ENCODE assay signal across 11 mouse cellular contexts in genomic region chr5:150173869-150174268, GRCm38 (mm10).
"Had no signal": no experiment of that assay in that cellular context is flagged by ENCODE, and none has a peak within 500 bp of the region (broad histone marks: within the 10 kb centered on the region; RNA-seq: fewer than 3 reads in every experiment).

No protein-coding gene starts in this region.

- H3K27ac ChIP-seq: intestine, embryonic 15.5 days; left cerebral cortex, adult 2 months; limb, embryonic 10.5 days; liver, embryonic 15.5 days; midbrain, embryonic 12.5 days had no signal

- H3K27me3 ChIP-seq: intestine, embryonic 15.5 days; liver, embryonic 15.5 days; megakaryocyte, embryonic 14.5 days; midbrain, embryonic 12.5 days had no signal

- DNase-seq: kidney, adult 2 months; kidney, postnatal 25 days; lung, postnatal 36 days; right cerebral cortex, postnatal 25 days; thymus, postnatal 36 days had no signal

- H3K36me3 ChIP-seq: intestine, embryonic 15.5 days; limb, embryonic 10.5 days; liver, embryonic 15.5 days; midbrain, embryonic 12.5 days had no signal

- H3K9me3 ChIP-seq: intestine, embryonic 15.5 days; limb, embryonic 10.5 days had no signal

- H3K4me1 ChIP-seq: intestine, embryonic 15.5 days; midbrain, embryonic 12.5 days had no signal

- H3K4me3 ChIP-seq: intestine, embryonic 15.5 days; left cerebral cortex, adult 2 months; limb, embryonic 10.5 days; liver, embryonic 15.5 days; megakaryocyte, embryonic 14.5 days; midbrain, embryonic 12.5 days had no signal

- ATAC-seq: intestine, embryonic 15.5 days had no signal

- H3K9ac ChIP-seq: intestine, embryonic 15.5 days; liver, embryonic 15.5 days; midbrain, embryonic 12.5 days had no signal

- H3K4me2 ChIP-seq: intestine, embryonic 15.5 days; liver, embryonic 15.5 days; midbrain, embryonic 12.5 days had no signal
